Mouse (Mus musculus): ENCODE data around the gene Myom1. TPM values are rescaled to one million over a fixed set of nuclear protein-coding genes. Genes with fewer than 3 reads are reported as not detected.

Myom1 gene
- polyA plus RNA-seq, 1 experiment = 2.1 TPM

GRCm38 (mm10) chr17:71017457-71017998, 15.1 kb downstream of the Myom1 start:
- Histone ChIP-seq H3K27ac (ENCODE audit: control insufficient read depth, insufficient read depth, low read depth, low read length) (no peak overlapping the region), H3K4me1 (ENCODE audit: control insufficient read depth, insufficient read depth, low read length) (no peaks in the 10 kb centered on the region), H3K27me3 (ENCODE audit: control insufficient read depth, insufficient read depth, low read length) (no peaks in the 10 kb centered on the region), H3K36me3 (ENCODE audit: control insufficient read depth, insufficient read depth, low read length) (no peaks in the 10 kb centered on the region), H3K4me3 (ENCODE audit: control insufficient read depth, low read depth, low read length) (no peak overlapping the region)
- TF ChIP-seq POLR2A (IDR thresholded peaks at IDR 0.05; ENCODE audit: control insufficient read depth, low read depth, low read length) = no peak
- no peak for TF ChIP-seq CTCF (IDR thresholded peaks at IDR 0.05; ENCODE audit: control insufficient read depth, insufficient read depth, insufficient replicate concordance, low read depth, low read length)

DNA sequence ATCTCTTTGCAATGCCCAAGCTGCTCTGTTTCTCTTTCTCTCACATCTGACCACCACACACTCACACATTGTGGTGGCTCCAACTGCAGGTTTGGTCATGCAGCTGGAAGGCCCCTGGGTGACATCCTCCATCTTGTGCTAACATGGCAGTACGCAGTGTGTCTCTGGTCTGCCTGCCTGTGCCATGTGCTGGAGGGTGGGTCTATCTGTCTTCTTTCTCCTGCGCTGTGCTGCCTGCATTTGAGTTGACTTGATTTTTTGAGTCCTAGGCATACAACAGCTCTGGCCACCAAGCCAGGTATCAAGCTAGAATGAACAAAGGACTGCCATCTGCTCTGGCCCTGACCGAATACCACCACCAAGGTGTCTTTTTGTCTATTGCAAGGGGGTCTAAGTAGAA, 15.7 kb downstream of the Myom1 start:
- Histone ChIP-seq H3K4me1 (ENCODE audit: control insufficient read depth, insufficient read depth, low read length) (no peaks in the 10 kb centered on the region), H3K4me3 (ENCODE audit: control insufficient read depth, low read depth, low read length) (no peak overlapping the region), H3K36me3 (ENCODE audit: control insufficient read depth, insufficient read depth, low read length) (no peaks in the 10 kb centered on the region), H3K27ac (ENCODE audit: control insufficient read depth, insufficient read depth, low read depth, low read length) (no peak overlapping the region), H3K27me3 (ENCODE audit: control insufficient read depth, insufficient read depth, low read length) (no peaks in the 10 kb centered on the region)
- TF ChIP-seq CTCF (IDR thresholded peaks at IDR 0.05; ENCODE audit: control insufficient read depth, insufficient read depth, insufficient replicate concordance, low read depth, low read length) (no peak), POLR2A (IDR thresholded peaks at IDR 0.05; ENCODE audit: control insufficient read depth, low read depth, low read length) (no peak)

- Histone ChIP-seq H3K27ac (ENCODE audit: control insufficient read depth, insufficient read depth, low read depth, low read length) (no peak overlapping the region), H3K27me3 (ENCODE audit: control insufficient read depth, insufficient read depth, low read length) (no peaks in the 10 kb centered on the region), H3K4me1 (ENCODE audit: control insufficient read depth, insufficient read depth, low read length) (no peaks in the 10 kb centered on the region), H3K4me3 (ENCODE audit: control insufficient read depth, low read depth, low read length) (no peak overlapping the region), H3K36me3 (ENCODE audit: control insufficient read depth, insufficient read depth, low read length) (no peaks in the 10 kb centered on the region)
- TF ChIP-seq CTCF (IDR thresholded peaks at IDR 0.05; ENCODE audit: control insufficient read depth, insufficient read depth, insufficient replicate concordance, low read depth, low read length) (no peak), POLR2A (IDR thresholded peaks at IDR 0.05; ENCODE audit: control insufficient read depth, low read depth, low read length) (no peak)
Observed at GRCm38 (mm10) chr17:71018616-71019308, 16.3 kb downstream of the Myom1 start.

- H3K36me3 ChIP-seq (ENCODE audit: control insufficient read depth, insufficient read depth, low read length) = no peaks in the 10 kb centered on the region
- no peak overlapping the region for H3K27ac ChIP-seq (ENCODE audit: control insufficient read depth, insufficient read depth, low read depth, low read length)
- no peaks in the 10 kb centered on the region for H3K27me3 ChIP-seq (ENCODE audit: control insufficient read depth, insufficient read depth, low read length)
- no peak overlapping the region for H3K4me3 ChIP-seq (ENCODE audit: control insufficient read depth, low read depth, low read length)
- no peak for TF ChIP-seq CTCF (IDR thresholded peaks at IDR 0.05; ENCODE audit: control insufficient read depth, insufficient read depth, insufficient replicate concordance, low read depth, low read length)
- TF ChIP-seq POLR2A (IDR thresholded peaks at IDR 0.05; ENCODE audit: control insufficient read depth, low read depth, low read length) = no peak
- no peaks in the 10 kb centered on the region for H3K4me1 ChIP-seq (ENCODE audit: control insufficient read depth, insufficient read depth, low read length)
Observed at GRCm38 (mm10) chr17:71019309-71019655, 16.8 kb downstream of the Myom1 start.

- no peaks in the 10 kb centered on the region for H3K27me3 ChIP-seq (ENCODE audit: control insufficient read depth, insufficient read depth, low read length)
- H3K27ac ChIP-seq (ENCODE audit: control insufficient read depth, insufficient read depth, low read depth, low read length) = no peak overlapping the region; the same call in 1 of the 2 replicates
- no peak for TF ChIP-seq POLR2A (IDR thresholded peaks at IDR 0.05; ENCODE audit: control insufficient read depth, low read depth, low read length)
- TF ChIP-seq CTCF (IDR thresholded peaks at IDR 0.05; ENCODE audit: control insufficient read depth, insufficient read depth, insufficient replicate concordance, low read depth, low read length) = no peak
- no peaks in the 10 kb centered on the region for H3K4me1 ChIP-seq (ENCODE audit: control insufficient read depth, insufficient read depth, low read length)
- H3K4me3 ChIP-seq (ENCODE audit: control insufficient read depth, low read depth, low read length) = no peak overlapping the region
- no peaks in the 10 kb centered on the region for H3K36me3 ChIP-seq (ENCODE audit: control insufficient read depth, insufficient read depth, low read length)
Observed at GRCm38 (mm10) chr17:71019860-71020259, 17.4 kb downstream of the Myom1 start.

- no peaks in the 10 kb centered on the region for H3K27me3 ChIP-seq (ENCODE audit: control insufficient read depth, insufficient read depth, low read length)
- no peak overlapping the region for H3K27ac ChIP-seq (ENCODE audit: control insufficient read depth, insufficient read depth, low read depth, low read length)
- H3K36me3 ChIP-seq (ENCODE audit: control insufficient read depth, insufficient read depth, low read length) = no peaks in the 10 kb centered on the region
- no peaks in the 10 kb centered on the region for H3K4me1 ChIP-seq (ENCODE audit: control insufficient read depth, insufficient read depth, low read length)
- H3K4me3 ChIP-seq (ENCODE audit: control insufficient read depth, low read depth, low read length) = no peak overlapping the region
- no peak for TF ChIP-seq POLR2A (IDR thresholded peaks at IDR 0.05; ENCODE audit: control insufficient read depth, low read depth, low read length)
- no peak for TF ChIP-seq CTCF (IDR thresholded peaks at IDR 0.05; ENCODE audit: control insufficient read depth, insufficient read depth, insufficient replicate concordance, low read depth, low read length)
Observed at GRCm38 (mm10) chr17:71022841-71023240, 20.4 kb downstream of the Myom1 start.

DNA sequence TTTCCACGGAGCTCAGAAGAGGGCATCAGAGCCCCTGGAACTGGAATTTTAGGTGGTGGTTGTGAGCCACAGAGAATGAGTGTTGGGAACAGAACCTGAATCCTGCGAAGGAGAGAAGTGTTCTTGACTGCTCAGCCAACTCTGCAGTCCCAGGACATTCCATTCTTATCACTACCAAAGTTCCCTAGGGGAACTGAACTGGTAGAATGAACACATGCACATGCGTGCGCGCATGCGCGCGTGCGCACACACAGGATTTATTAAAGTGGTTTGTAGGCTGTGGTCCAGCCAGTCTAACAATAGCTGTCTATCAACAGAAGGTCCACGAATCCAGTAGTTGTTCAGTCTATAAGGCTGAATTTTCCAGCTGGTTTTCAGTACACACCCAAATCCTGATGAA, 21.6 kb downstream of the Myom1 start:
- no peak overlapping the region for H3K4me3 ChIP-seq (ENCODE audit: control insufficient read depth, low read depth, low read length)

More for the DNA sequence above, 21.6 kb downstream of the Myom1 start:
- TF ChIP-seq POLR2A (IDR thresholded peaks at IDR 0.05; ENCODE audit: control insufficient read depth, low read depth, low read length) (no peak), CTCF (IDR thresholded peaks at IDR 0.05; ENCODE audit: control insufficient read depth, insufficient read depth, insufficient replicate concordance, low read depth, low read length) (no peak)
- Histone ChIP-seq H3K36me3 (ENCODE audit: control insufficient read depth, insufficient read depth, low read length) (no peaks in the 10 kb centered on the region), H3K27ac (ENCODE audit: control insufficient read depth, insufficient read depth, low read depth, low read length) (no peak overlapping the region), H3K4me1 (ENCODE audit: control insufficient read depth, insufficient read depth, low read length) (no peaks in the 10 kb centered on the region), H3K27me3 (ENCODE audit: control insufficient read depth, insufficient read depth, low read length) (no peaks in the 10 kb centered on the region)
